Mouse (Mus musculus) heart, embryonic 14.5 days (tissue): ENCODE results near the gene Arih2. TPM values are rescaled to one million over a fixed set of nuclear protein-coding genes. Genes with fewer than 3 reads are reported as not detected.

ENCODE experiments used
- ATAC-seq: fragments of 200-750 bp; cut with Nextera tagmentation; 2 replicates; pipeline ENCODE4 v1.8.0; 2017; ENCODE audit warnings: low read depth, moderate TSS enrichment; ENCODE audit not compliant: insufficient number of reproducible peaks, insufficient read depth, low FRiP score
- H3K27ac ChIP-seq, 2 experiments: fragments of 200-500 bp in 1 of 2; fragments of 300-500 bp in 1 of 2; sonication (generic) in 1 of 2; replicated peaks in 1 of 2; 2 replicates each; pipeline ENCODE4 v1.5.1; 2012 to 2014; ENCODE audit warnings: low read depth in 2 of 2, low read length in 2 of 2, control low read depth in 1 of 2, mild to moderate bottlenecking in 1 of 2, mixed read lengths in 1 of 2; ENCODE audit not compliant: control insufficient read depth in 1 of 2, insufficient read depth in 1 of 2
- H3K27me3 ChIP-seq: fragments of 300-500 bp; sonication (generic); 2 replicates; pipeline ENCODE4 v1.6.1; 2014; ENCODE audit warnings: mild to moderate bottlenecking, low read length, control low read depth; ENCODE audit not compliant: control insufficient read depth, insufficient read depth
- H3K36me3 ChIP-seq: fragments of 300-500 bp; sonication (generic); 2 replicates; pipeline ENCODE4 v1.6.1; 2014; ENCODE audit warnings: mild to moderate bottlenecking, control low read depth, low read length, mixed read lengths; ENCODE audit not compliant: control insufficient read depth, insufficient read depth
- H3K4me1 ChIP-seq, 2 experiments: fragments of 200-500 bp in 1 of 2; fragments of 300-500 bp in 1 of 2; sonication (generic) in 1 of 2; 2 replicates each; pipeline ENCODE4 v1.6.1; 2012 to 2014; ENCODE audit warnings: low read length in 2 of 2, control low read depth in 1 of 2, mixed read lengths in 1 of 2; ENCODE audit not compliant: control insufficient read depth in 2 of 2, insufficient read depth in 2 of 2
- H3K4me2 ChIP-seq: fragments of 300-500 bp; sonication (generic); 2 replicates; pipeline ENCODE4 v1.6.1; 2014; ENCODE audit warnings: mild to moderate bottlenecking, low read length
- H3K4me3 ChIP-seq, 2 experiments: fragments of 200-500 bp in 1 of 2; fragments of 300-500 bp in 1 of 2; sonication (generic) in 1 of 2; 2 replicates each; pipeline ENCODE4 v1.5.1; 2012 to 2014; ENCODE audit warnings: low read length in 2 of 2, mild to moderate bottlenecking in 2 of 2, control low read depth in 1 of 2, low read depth in 1 of 2, moderate library complexity in 1 of 2; ENCODE audit not compliant: control insufficient read depth in 1 of 2, insufficient read depth in 1 of 2
- H3K9ac ChIP-seq: fragments of 300-500 bp; sonication (generic); 2 replicates; pipeline ENCODE4 v1.6.1; 2014; ENCODE audit warnings: mild to moderate bottlenecking, low read length
- H3K9me3 ChIP-seq: fragments of 300-500 bp; sonication (generic); 2 replicates; pipeline ENCODE4 v1.6.1; 2016; ENCODE audit warnings: low read length, control low read depth; ENCODE audit not compliant: control insufficient read depth
- WGBS: fragments of 180-500 bp; shearing (Covaris S2); extraction: QIAGEN DNeasy Blood & Tissue Kit; methylation state at CpG from one replicate; pipeline ENCODE4 v1.1.7; 2014; 5-methylcytosine and 5-hydroxymethylcytosine counted together
- polyA plus RNA-seq: library from polyadenylated mRNA; unstranded; fragments of >200 nt; fragmentation: Nextera tagmentation; extraction: Ambion mirVana; gene quantifications from 2 replicates; pipeline ENCODE4 v1.2.1, GENCODE M21; 2014

Gene Arih2
- polyA plus RNA-seq, 1 experiment from 2014 or later = 34.8 TPM

- 85% methylated on average over 1 of the region's 1 CpGs for WGBS
- Histone ChIP-seq H3K4me2 (no peak overlapping the region), H3K4me3 (no peak overlapping the region), H3K27me3 (no peaks in the 10 kb centered on the region), H3K4me1 (peaks cover 3 to 29% of the 10 kb centered on the region in 2 experiments), H3K9me3 (no peaks in the 10 kb centered on the region), H3K9ac (no peak overlapping the region), H3K36me3 (peaks cover 5% of the 10 kb centered on the region; the same call in 1 of the 2 replicates), H3K27ac (no peak overlapping the region)
- no peak for ATAC-seq
These were observed 40.8 kb upstream of the Arih2 start for GRCm38 (mm10) chr9:108689993-108690392.

- H3K4me2 ChIP-seq = no peak within 1 kb of the TSS
- peaks cover 3 to 26% of the 10 kb centered on the region in 2 experiments for H3K4me1 ChIP-seq
These were observed 39.9 kb upstream of the Arih2 start, which contains the start of gene Prkar2a for GRCm38 (mm10) chr9:108689106-108689505. Gene Prkar2a, plus strand, starts transcription at chr9:108689314.

GRCm38 (mm10) chr9:108688451-108688850 is 39.3 kb upstream of the Arih2 start:
- no peaks in the 10 kb centered on the region for H3K9me3 ChIP-seq
- peaks cover 3 to 19% of the 10 kb centered on the region in 2 experiments for H3K4me1 ChIP-seq
- no peak overlapping the region for H3K27ac ChIP-seq
- H3K9ac ChIP-seq = no peak overlapping the region
- WGBS = 74% methylated on average over 9 of the region's 9 CpGs
- ATAC-seq = no peak
- peaks cover 20% of the 10 kb centered on the region for H3K36me3 ChIP-seq
- no peaks in the 10 kb centered on the region for H3K27me3 ChIP-seq
- no peak overlapping the region for H3K4me2 ChIP-seq
- no peak overlapping the region for H3K4me3 ChIP-seq

More at GRCm38 (mm10) chr9:108689106-108689505, 39.9 kb upstream of the Arih2 start, which contains the start of gene Prkar2a:
- ATAC-seq = no peak
- WGBS = 94% methylated on average over 1 of the region's 1 CpGs
- no peak within 1 kb of the TSS for H3K27ac ChIP-seq
- peaks cover 13% of the 10 kb centered on the region for H3K36me3 ChIP-seq
- no peaks in the 10 kb centered on the region for H3K9me3 ChIP-seq
- H3K27me3 ChIP-seq = no peaks in the 10 kb centered on the region
- H3K4me3 ChIP-seq = no peak within 1 kb of the TSS
- H3K9ac ChIP-seq = no peak within 1 kb of the TSS

GRCm38 (mm10) chr9:108687686-108688085 is 38.5 kb upstream of the Arih2 start:
- Histone ChIP-seq H3K4me1 (peaks cover 0 to 13% of the 10 kb centered on the region in 2 experiments; a peak in 1 of 4 replicates), H3K36me3 (peaks cover 27% of the 10 kb centered on the region), H3K27me3 (no peaks in the 10 kb centered on the region), H3K9ac (no peak overlapping the region), H3K9me3 (no peaks in the 10 kb centered on the region), H3K4me3 (no peak overlapping the region), H3K27ac (no peak overlapping the region), H3K4me2 (no peak overlapping the region)
- ATAC-seq = no peak
- 62% methylated on average over 2 of the region's 2 CpGs for WGBS

- Histone ChIP-seq H3K4me2 (no peak overlapping the region), H3K36me3 (peaks cover 33% of the 10 kb centered on the region), H3K4me1 (peaks cover 0 to 13% of the 10 kb centered on the region in 2 experiments; a peak in 1 of 4 replicates), H3K9me3 (no peaks in the 10 kb centered on the region), H3K27ac (no peak overlapping the region), H3K27me3 (no peaks in the 10 kb centered on the region), H3K9ac (no peak overlapping the region), H3K4me3 (no peak overlapping the region)
- ATAC-seq = no peak
- 90% methylated on average over 6 of the region's 6 CpGs for WGBS
These were observed 38.0 kb upstream of the Arih2 start for GRCm38 (mm10) chr9:108687181-108687580.

- no peaks in the 10 kb centered on the region for H3K9me3 ChIP-seq
- H3K27ac ChIP-seq = no peak overlapping the region
- H3K9ac ChIP-seq = no peak overlapping the region
- H3K27me3 ChIP-seq = no peaks in the 10 kb centered on the region
- no peak for ATAC-seq
- WGBS = 34% methylated on average over 4 of the region's 4 CpGs
- no peak overlapping the region for H3K4me3 ChIP-seq
- H3K36me3 ChIP-seq = peaks cover 37% of the 10 kb centered on the region
- H3K4me2 ChIP-seq = no peak overlapping the region
- H3K4me1 ChIP-seq = peaks cover 0 to 13% of the 10 kb centered on the region in 2 experiments; a peak in 1 of 4 replicates
These were observed 37.3 kb upstream of the Arih2 start for GRCm38 (mm10) chr9:108686475-108686887.

- H3K36me3 ChIP-seq = peaks cover 74% of the 10 kb centered on the region
- no peak overlapping the region for H3K27ac ChIP-seq
- WGBS = 89% methylated on average over 15 of the region's 15 CpGs
- no peak overlapping the region for H3K9ac ChIP-seq
- no peaks in the 10 kb centered on the region for H3K9me3 ChIP-seq
- H3K4me3 ChIP-seq = no peak overlapping the region
- no peaks in the 10 kb centered on the region for H3K27me3 ChIP-seq
- no peak overlapping the region for H3K4me2 ChIP-seq
- H3K4me1 ChIP-seq = peaks cover 0 to 2% of the 10 kb centered on the region in 2 experiments; a peak in 1 of 4 replicates
- no peak for ATAC-seq
These were observed 30.8 kb upstream of the Arih2 start for GRCm38 (mm10) chr9:108680026-108680425.

GRCm38 (mm10) chr9:108673151-108673550 is 24.0 kb upstream of the Arih2 start:
- ATAC-seq = no peak

More at GRCm38 (mm10) chr9:108673151-108673550, 24.0 kb upstream of the Arih2 start:
- no peak overlapping the region for H3K4me2 ChIP-seq
- no peaks in the 10 kb centered on the region for H3K9me3 ChIP-seq
- no peak overlapping the region for H3K4me3 ChIP-seq
- H3K27me3 ChIP-seq = no peaks in the 10 kb centered on the region
- H3K4me1 ChIP-seq = peaks cover 0 to 2% of the 10 kb centered on the region in 2 experiments; a peak in 1 of 4 replicates
- no peak overlapping the region for H3K9ac ChIP-seq
- no peak overlapping the region for H3K27ac ChIP-seq
- 45% methylated on average over 2 of the region's 2 CpGs for WGBS
- peaks cover 59% of the 10 kb centered on the region for H3K36me3 ChIP-seq
